Mouse (Mus musculus) kidney, embryonic 14.5 days (tissue): ENCODE results near the gene Gm5767. TPM values are rescaled to one million over a fixed set of nuclear protein-coding genes. Genes with fewer than 3 reads are reported as not detected.

Experiments
- ATAC-seq: fragments of 200-750 bp; cut with Nextera tagmentation; 2 replicates; pipeline ENCODE4 v1.8.0; 2017; ENCODE audit warnings: moderate number of reproducible peaks, mild to moderate bottlenecking, moderate TSS enrichment, moderate library complexity; ENCODE audit not compliant: low FRiP score, low TSS enrichment
- H3K27ac ChIP-seq: fragments of 300-500 bp; sonication (generic); 2 replicates; pipeline ENCODE4 v1.5.1; 2014; ENCODE audit warnings: low read depth, mild to moderate bottlenecking, low read length, moderate library complexity, mixed read lengths
- H3K27me3 ChIP-seq: fragments of 300-500 bp; sonication (generic); 2 replicates; pipeline ENCODE4 v1.6.1; 2014; ENCODE audit warnings: mild to moderate bottlenecking, low read length; ENCODE audit not compliant: control insufficient read depth, insufficient read depth
- H3K36me3 ChIP-seq: fragments of 300-500 bp; sonication (generic); 2 replicates; pipeline ENCODE4 v1.6.1; 2014; ENCODE audit warnings: low read length, mixed read lengths; ENCODE audit not compliant: control insufficient read depth, insufficient read depth
- H3K4me1 ChIP-seq: fragments of 300-500 bp; sonication (generic); 2 replicates; pipeline ENCODE4 v1.6.1; 2014; ENCODE audit warnings: low read length, mixed read lengths; ENCODE audit not compliant: control insufficient read depth, insufficient read depth
- H3K4me2 ChIP-seq: fragments of 300-500 bp; sonication (generic); replicated peaks from 2 replicates; pipeline ENCODE4 v1.6.1; 2014; ENCODE audit warnings: low read depth, mild to moderate bottlenecking, low read length
- H3K4me3 ChIP-seq: fragments of 300-500 bp; sonication (generic); 2 replicates; pipeline ENCODE4 v1.5.1; 2014; ENCODE audit warnings: mild to moderate bottlenecking, low read length
- H3K9ac ChIP-seq: fragments of 300-500 bp; sonication (generic); 2 replicates; pipeline ENCODE4 v1.6.1; 2014; ENCODE audit warnings: low read depth, mild to moderate bottlenecking, low read length, moderate library complexity
- H3K9me3 ChIP-seq: fragments of 300-500 bp; sonication (generic); 2 replicates; pipeline ENCODE4 v1.6.1; 2016; ENCODE audit warnings: low read length; ENCODE audit not compliant: control insufficient read depth
- WGBS: fragments of 180-500 bp; shearing (Covaris S2); extraction: QIAGEN DNeasy Blood & Tissue Kit; methylation state at CpG from one replicate; pipeline ENCODE4 v1.1.7; 2014; 5-methylcytosine and 5-hydroxymethylcytosine counted together
- polyA plus RNA-seq: library from polyadenylated mRNA; unstranded; fragments of >200 nt; fragmentation: Nextera tagmentation; extraction: Ambion mirVana; gene quantifications from 2 replicates; pipeline ENCODE4 v1.2.1, GENCODE M21; 2014

Gene Gm5767
- polyA plus RNA-seq, 1 experiment from 2014 or later, result not detected

DNA sequence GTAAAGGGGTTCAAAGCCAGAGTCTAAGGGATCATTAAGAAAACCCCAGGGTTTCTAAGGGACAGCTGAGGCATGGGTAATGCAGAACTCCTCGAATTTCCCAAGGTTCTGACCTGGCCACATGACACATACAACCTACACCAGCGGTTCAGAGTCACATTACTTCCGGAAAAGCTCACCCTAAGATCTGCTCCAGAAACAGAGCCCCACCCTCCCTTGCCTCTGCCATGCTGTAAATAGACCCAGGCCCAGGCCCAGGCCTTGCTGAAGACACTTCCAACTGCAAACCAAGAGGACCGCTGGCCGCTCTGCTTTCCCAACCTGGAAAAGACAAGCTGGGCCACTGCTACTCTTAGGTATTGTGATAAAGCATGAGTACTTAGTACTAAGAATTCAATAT lies 34.3 kb downstream of the Gm5767 start:
- Histone ChIP-seq H3K9me3 (no peaks in the 10 kb centered on the region), H3K36me3 (peaks cover 66% of the 10 kb centered on the region), H3K27ac (no peak overlapping the region), H3K4me1 (peaks cover 3% of the 10 kb centered on the region; the same call in 1 of the 2 replicates), H3K4me2 (no peak overlapping the region), H3K4me3 (no peak overlapping the region), H3K27me3 (no peaks in the 10 kb centered on the region), H3K9ac (no peak overlapping the region)
- WGBS, result 74% methylated on average over 5 of the region's 5 CpGs
- no peak for ATAC-seq

DNA sequence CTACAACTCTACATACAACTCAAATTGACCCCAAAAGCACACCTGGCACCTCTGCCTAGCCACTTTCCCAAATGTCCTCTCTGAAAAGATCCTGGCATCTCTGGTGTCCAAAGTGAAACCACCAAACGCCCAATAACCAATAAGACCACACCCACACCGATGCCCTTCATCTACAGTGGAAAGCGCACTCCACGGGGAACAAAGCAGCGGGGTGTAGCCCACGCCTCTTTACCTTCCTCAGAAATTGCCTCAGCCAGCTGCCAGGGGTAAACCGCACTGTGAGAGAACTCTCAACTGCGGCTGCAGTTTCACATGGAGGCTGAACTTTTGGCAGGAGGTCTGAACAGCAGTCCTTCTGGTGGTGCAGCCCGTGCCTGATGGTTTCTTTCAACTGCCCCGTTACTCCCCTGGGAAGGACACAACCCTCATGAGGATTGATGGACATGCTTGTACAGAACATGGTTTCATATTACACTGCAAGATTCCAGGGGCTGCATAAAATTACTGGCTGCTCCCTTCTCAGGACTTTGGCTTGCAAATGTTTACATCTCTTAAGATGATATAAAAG lies 35.0 kb downstream of the Gm5767 start:
- Histone ChIP-seq H3K4me2 (no peak overlapping the region), H3K9me3 (no peaks in the 10 kb centered on the region), H3K4me1 (peaks cover 3% of the 10 kb centered on the region; the same call in 1 of the 2 replicates), H3K4me3 (no peak overlapping the region), H3K36me3 (peaks cover 58% of the 10 kb centered on the region), H3K27ac (no peak overlapping the region), H3K9ac (no peak overlapping the region), H3K27me3 (no peaks in the 10 kb centered on the region)
- peak; percentile 56 for ATAC-seq
- 60% methylated on average over 10 of the region's 10 CpGs for whole genome bisulfite sequencing

DNA sequence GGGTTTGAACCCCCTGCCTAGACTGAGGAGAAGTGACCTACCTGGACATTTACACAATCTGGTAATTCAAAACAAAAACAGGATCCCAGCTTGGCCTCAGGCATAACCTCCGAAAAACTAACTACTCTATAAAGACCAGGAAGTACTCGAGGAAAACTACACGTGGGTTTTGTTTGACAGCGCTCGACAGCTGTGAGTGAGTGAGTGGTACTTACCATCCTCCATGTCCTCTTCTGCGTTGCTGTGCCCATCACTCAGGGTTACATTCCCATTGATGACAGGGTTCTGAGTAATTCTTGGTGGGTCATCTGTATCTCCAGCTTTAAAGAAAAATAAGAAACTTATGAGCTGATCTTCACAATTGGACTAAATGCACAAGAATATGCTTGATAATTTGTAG lies 35.7 kb downstream of the Gm5767 start:
- H3K36me3 ChIP-seq, result peaks cover 51% of the 10 kb centered on the region
- H3K4me2 ChIP-seq, result no peak overlapping the region
- H3K9ac ChIP-seq, result no peak overlapping the region
- no peak overlapping the region for H3K4me3 ChIP-seq
- H3K27ac ChIP-seq, result no peak overlapping the region
- no peak for ATAC-seq
- no peaks in the 10 kb centered on the region for H3K9me3 ChIP-seq
- H3K4me1 ChIP-seq, result peaks cover 3% of the 10 kb centered on the region; the same call in 1 of the 2 replicates
- 56% methylated on average over 6 of the region's 6 CpGs for WGBS
- no peaks in the 10 kb centered on the region for H3K27me3 ChIP-seq

DNA sequence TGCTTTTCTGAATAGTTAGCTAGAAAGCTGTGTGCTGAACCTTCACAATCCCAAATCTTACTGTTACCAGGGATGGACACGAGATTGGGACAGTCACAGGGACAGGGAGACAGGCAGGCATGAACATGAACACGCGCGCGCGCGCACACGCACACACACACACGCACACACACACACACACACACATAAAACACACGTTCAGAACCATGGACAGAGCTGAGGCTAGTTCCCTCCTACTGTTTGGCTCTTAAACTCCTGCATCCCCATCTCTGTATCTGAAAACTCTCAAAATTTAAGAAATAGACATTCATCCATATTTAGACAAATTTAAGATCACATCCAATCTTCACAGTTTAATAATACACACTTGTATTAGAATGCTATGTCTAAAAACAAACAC lies 37.2 kb downstream of the Gm5767 start:
- H3K9me3 ChIP-seq, result no peaks in the 10 kb centered on the region
- H3K4me1 ChIP-seq, result peaks cover 3% of the 10 kb centered on the region; the same call in 1 of the 2 replicates
- no peak overlapping the region for H3K4me2 ChIP-seq
- peaks cover 37% of the 10 kb centered on the region for H3K36me3 ChIP-seq
- H3K27ac ChIP-seq, result no peak overlapping the region
- H3K27me3 ChIP-seq, result no peaks in the 10 kb centered on the region
- no peak overlapping the region for H3K4me3 ChIP-seq
- no peak overlapping the region for H3K9ac ChIP-seq
- 89% methylated on average over 10 of the region's 10 CpGs for WGBS
- no peak for ATAC-seq

DNA sequence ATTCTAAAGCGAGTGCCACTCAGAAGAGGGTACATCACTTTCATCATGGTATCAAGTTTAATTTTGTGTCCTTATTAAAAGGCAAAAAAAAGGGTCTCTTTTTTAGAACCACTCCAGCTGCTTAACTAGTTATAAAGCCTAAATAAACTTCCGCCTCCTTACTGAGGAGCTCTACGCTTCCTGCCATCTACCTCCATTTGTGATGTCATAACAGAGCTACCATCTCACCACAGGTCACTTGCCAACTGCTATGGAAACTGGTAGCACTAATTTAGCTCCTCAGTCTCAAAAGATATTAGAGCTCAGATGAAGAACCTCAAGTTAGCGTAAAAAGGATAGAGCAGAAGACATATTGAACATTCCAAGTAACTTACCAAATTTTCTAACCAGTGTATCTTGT lies 39.9 kb downstream of the Gm5767 start:
- H3K9ac ChIP-seq, result no peak overlapping the region
- no peak overlapping the region for H3K27ac ChIP-seq
- no peak overlapping the region for H3K4me3 ChIP-seq
- no peaks in the 10 kb centered on the region for H3K27me3 ChIP-seq
- 92% methylated on average over 4 of the region's 4 CpGs for WGBS
- H3K36me3 ChIP-seq, result peaks cover 10% of the 10 kb centered on the region
- no peak overlapping the region for H3K4me2 ChIP-seq
- H3K9me3 ChIP-seq, result no peaks in the 10 kb centered on the region
- ATAC-seq, result no peak
- 0 out of 2 replicates have a peak, but pooled peaks cover 3% of the 10 kb centered on the region for H3K4me1 ChIP-seq

DNA sequence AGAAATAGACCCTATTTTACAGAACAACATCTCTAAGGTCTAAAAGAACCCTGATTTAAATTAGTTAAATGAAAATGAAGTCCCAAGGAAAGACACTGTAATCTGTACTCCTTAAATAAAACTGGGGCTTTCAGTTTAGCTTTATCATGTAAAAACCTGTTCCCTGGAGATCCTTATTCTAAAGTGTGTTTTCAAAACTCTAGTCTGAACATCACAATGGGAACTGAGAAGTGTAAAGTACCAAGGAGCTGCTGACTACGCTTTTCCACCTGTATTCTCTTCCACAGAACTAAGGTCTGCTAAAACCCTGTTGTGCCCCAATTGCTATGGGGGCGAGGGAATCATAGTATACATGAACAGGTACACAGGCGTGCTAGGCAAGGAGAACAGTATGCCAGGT lies 43.5 kb downstream of the Gm5767 start:
- ATAC-seq, result no peak
- no peaks in the 10 kb centered on the region for H3K9me3 ChIP-seq
- H3K9ac ChIP-seq, result no peak overlapping the region
- no peaks in the 10 kb centered on the region for H3K27me3 ChIP-seq
- H3K27ac ChIP-seq, result no peak overlapping the region
- no peak overlapping the region for H3K4me2 ChIP-seq
- 88% methylated on average over 3 of the region's 3 CpGs for WGBS
- no peaks in the 10 kb centered on the region for H3K36me3 ChIP-seq
- no peaks in the 10 kb centered on the region for H3K4me1 ChIP-seq
- H3K4me3 ChIP-seq, result no peak overlapping the region

DNA sequence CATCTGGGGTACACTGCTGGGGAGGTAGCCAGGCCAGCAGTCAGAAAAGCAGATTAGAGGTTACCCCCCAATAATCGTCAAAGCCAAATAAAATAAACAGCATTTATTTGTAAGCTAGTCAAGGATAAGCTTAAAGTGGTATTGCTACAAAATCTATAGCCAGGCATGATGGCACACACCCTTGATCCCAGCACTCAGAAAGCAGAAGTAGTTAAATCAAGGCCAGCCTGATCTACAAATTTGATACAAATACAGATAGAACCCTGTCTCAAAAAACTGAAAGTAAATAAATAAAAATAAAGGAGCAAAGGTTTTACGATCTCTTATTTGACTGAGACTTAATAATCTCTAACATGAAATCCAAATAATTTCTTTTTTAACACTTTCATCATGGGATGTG lies 45.2 kb downstream of the Gm5767 start:
- Histone ChIP-seq H3K27ac (no peak overlapping the region), H3K27me3 (no peaks in the 10 kb centered on the region), H3K36me3 (no peaks in the 10 kb centered on the region), H3K9ac (no peak overlapping the region), H3K4me1 (no peaks in the 10 kb centered on the region; the same call in 1 of the 2 replicates), H3K4me3 (no peak overlapping the region), H3K9me3 (no peaks in the 10 kb centered on the region), H3K4me2 (no peak overlapping the region)
- no peak for ATAC-seq
- WGBS, result 93% methylated on average over 2 of the region's 2 CpGs

DNA sequence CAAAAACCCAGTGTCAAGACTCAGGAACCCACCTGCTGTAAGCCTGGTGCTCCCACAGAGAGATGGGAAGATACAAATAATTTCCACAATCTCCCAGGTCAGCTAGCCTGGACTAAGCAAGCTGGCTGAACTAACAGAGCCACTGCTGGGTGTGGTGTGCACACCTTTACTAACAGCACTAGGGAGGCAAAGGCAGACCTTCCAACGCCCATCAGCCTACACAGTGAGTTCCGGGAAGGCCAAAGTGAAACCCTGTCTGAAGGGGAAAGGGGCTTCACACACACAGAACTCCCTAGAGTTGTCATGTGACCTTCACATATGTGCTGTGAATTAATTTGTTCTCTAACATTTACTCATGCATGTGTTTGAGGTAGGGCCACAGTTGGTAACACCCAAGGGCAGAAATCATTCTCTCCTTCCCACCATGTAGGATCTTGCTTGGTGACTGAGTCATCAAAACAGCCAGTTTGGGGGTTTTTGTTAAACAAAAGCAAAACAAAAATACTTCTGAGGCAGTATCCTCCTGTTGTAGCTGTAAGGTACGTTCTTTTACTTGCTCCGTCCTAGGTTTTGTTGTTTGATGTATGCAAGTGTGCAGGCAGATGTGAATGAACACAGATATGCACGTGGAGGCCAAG lies 47.7 kb downstream of the Gm5767 start:
- no peak overlapping the region for H3K27ac ChIP-seq
- ATAC-seq, result no peak
- no peak overlapping the region for H3K9ac ChIP-seq
- 91% methylated on average over 5 of the region's 5 CpGs for WGBS
- H3K4me1 ChIP-seq, result no peaks in the 10 kb centered on the region; the same call in none of the 2 replicates
- no peaks in the 10 kb centered on the region for H3K27me3 ChIP-seq
- H3K4me2 ChIP-seq, result no peak overlapping the region
- no peaks in the 10 kb centered on the region; the same call in 1 of the 2 replicates for H3K36me3 ChIP-seq
- no peaks in the 10 kb centered on the region for H3K9me3 ChIP-seq
- H3K4me3 ChIP-seq, result no peak overlapping the region

DNA sequence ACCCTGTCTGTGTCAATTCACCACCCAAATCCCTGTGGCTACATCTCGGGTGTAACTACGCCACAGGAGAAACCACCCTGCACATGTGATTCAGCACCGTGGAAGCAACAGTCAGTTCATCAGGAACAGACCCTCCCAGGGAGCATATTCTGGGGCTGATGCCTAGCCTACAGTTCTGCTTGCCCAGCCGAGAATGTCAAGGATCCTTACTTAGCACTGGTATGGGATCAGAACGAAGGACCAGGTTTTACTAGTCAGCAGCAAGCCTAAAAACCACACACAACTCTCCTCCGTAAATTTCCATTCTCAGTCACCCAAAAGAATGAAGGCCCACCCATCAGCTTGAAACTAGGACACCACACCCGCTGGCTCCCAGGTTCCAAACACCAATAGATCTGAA lies 51.1 kb downstream of the Gm5767 start:
- H3K9me3 ChIP-seq, result no peaks in the 10 kb centered on the region
- ATAC-seq, result no peak
- no peak overlapping the region for H3K27ac ChIP-seq
- H3K4me1 ChIP-seq, result peaks cover 24% of the 10 kb centered on the region
- H3K4me3 ChIP-seq, result no peak overlapping the region
- no peak overlapping the region for H3K9ac ChIP-seq
- peaks cover 3% of the 10 kb centered on the region; the same call in 1 of the 2 replicates for H3K36me3 ChIP-seq
- WGBS, result 91% methylated on average over 7 of the region's 7 CpGs
- no peaks in the 10 kb centered on the region for H3K27me3 ChIP-seq
- H3K4me2 ChIP-seq, result no peak overlapping the region
